Mouse (Mus musculus): ENCODE measurements around the gene Xxylt1. TPM values are rescaled to one million over a fixed set of nuclear protein-coding genes. Genes with fewer than 3 reads are reported as not detected.

Gene Xxylt1
- polyA plus RNA-seq, 1 experiment: 18.0 TPM

DNA sequence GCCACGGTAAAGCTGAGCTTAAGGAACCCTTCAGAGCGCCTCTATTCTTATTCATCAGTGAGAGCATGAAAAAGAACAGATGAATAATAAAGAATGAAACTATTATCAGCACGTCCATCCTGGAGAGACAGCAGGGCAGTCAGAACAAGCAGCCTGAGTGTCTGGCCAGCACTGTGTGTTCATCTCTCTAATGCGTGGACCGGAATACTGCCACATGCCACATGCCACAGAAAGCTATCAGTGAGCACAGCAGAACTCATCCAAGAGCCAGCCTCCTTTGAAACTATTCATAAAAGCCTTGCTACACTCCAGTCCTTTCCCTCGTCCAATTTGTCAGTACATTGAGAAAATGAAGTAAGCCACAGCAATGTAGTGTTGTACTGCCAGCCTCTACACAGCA, 12.8 kb upstream of the Xxylt1 start:
- 93% methylated on average over 6 of the region's 6 CpGs for WGBS
- peaks cover 16% of the 10 kb centered on the region for H3K36me3 ChIP-seq (ENCODE audit: control insufficient read depth, insufficient read depth, low read length)
- H3K4me3 ChIP-seq (ENCODE audit: extremely low read depth, insufficient read depth, insufficient read length): no peak overlapping the region

DNA sequence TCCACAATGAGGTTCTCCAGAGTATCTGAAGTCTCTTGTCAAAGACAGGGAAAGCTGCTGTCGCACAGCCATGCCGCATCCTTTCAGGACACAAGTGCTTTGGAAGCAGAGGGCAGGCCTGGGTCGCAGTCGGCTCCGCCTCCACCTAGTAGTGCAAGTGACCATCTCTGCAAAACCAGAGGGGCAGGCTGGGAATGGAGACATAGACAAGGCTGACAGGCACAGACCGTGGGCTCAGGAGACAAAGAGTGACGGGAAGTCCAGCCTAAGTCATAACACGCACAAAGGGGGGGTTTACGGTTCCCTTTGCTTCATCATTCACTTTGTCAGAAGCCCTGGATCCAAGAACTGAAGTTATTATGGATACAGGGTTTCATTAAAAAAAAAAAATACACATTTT, 12.0 kb upstream of the Xxylt1 start:
- Histone ChIP-seq H3K27ac (ENCODE audit: insufficient read depth, low read length) (no peak overlapping the region), H3K27me3 (ENCODE audit: control insufficient read depth, insufficient read depth, low read length) (no peaks in the 10 kb centered on the region), H3K36me3 (ENCODE audit: control insufficient read depth, insufficient read depth, low read length) (peaks cover 13% of the 10 kb centered on the region), H3K4me1 (ENCODE audit: control insufficient read depth, insufficient read depth, insufficient read length) (no peaks in the 10 kb centered on the region), H3K4me3 (ENCODE audit: extremely low read depth, insufficient read depth, insufficient read length) (no peak overlapping the region)
- WGBS: 95% methylated on average over 9 of the region's 9 CpGs
- no peak for DNase-seq (ENCODE audit: low read depth in 1 of 2, low spot score in 2 of 2)
- TF ChIP-seq CTCF (IDR thresholded peaks at IDR 0.05; ENCODE audit: extremely low read depth, insufficient read depth, insufficient read length, insufficient replicate concordance) (no peak), POLR2A (IDR thresholded peaks at IDR 0.05; ENCODE audit: low read depth, low read length) (no peak)

More for the DNA sequence above, 12.8 kb upstream of the Xxylt1 start:
- TF ChIP-seq POLR2A (IDR thresholded peaks at IDR 0.05; ENCODE audit: low read depth, low read length): no peak
- no peak for TF ChIP-seq CTCF (IDR thresholded peaks at IDR 0.05; ENCODE audit: extremely low read depth, insufficient read depth, insufficient read length, insufficient replicate concordance)
- H3K4me1 ChIP-seq (ENCODE audit: control insufficient read depth, insufficient read depth, insufficient read length): no peaks in the 10 kb centered on the region
- DNase-seq (ENCODE audit: low read depth in 1 of 2, low spot score in 2 of 2): no peak
- no peak overlapping the region for H3K27ac ChIP-seq (ENCODE audit: insufficient read depth, low read length)
- no peaks in the 10 kb centered on the region for H3K27me3 ChIP-seq (ENCODE audit: control insufficient read depth, insufficient read depth, low read length)

DNA sequence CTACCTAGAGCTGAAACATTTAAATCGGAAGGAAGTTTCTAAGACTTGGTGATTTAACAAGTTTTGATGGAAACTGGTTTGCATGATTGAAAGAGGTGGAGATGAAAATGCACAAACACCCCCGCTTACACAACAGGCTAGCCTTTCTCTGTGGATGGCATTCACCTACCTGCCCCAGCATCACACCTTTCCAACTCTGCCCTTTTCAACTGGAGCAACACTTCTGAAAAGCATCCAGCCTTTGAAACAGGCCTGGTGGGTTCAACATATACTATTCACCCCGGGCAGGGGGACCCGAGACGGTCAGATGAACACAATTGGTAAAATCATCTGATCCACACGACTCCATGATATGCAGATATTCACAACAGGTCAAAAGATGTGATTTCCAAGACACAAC, 659 bp upstream of the Xxylt1 start:
- 84% methylated on average over 6 of the region's 6 CpGs for WGBS
- no peaks in the 10 kb centered on the region for H3K27me3 ChIP-seq (ENCODE audit: control insufficient read depth, insufficient read depth, low read length)
- DNase-seq (ENCODE audit: low read depth in 1 of 2, low spot score in 2 of 2): no peak
- 0 out of 2 replicates have a peak, but pooled peaks cover 2% of the 10 kb centered on the region for H3K36me3 ChIP-seq (ENCODE audit: control insufficient read depth, insufficient read depth, low read length)
- H3K4me1 ChIP-seq (ENCODE audit: control insufficient read depth, insufficient read depth, insufficient read length): peaks cover 6% of the 10 kb centered on the region; the same call in 1 of the 2 replicates
- H3K4me3 ChIP-seq (ENCODE audit: extremely low read depth, insufficient read depth, insufficient read length): no peak overlapping the region
- TF ChIP-seq POLR2A (IDR thresholded peaks at IDR 0.05; ENCODE audit: low read depth, low read length) (no peak), CTCF (IDR thresholded peaks at IDR 0.05; ENCODE audit: extremely low read depth, insufficient read depth, insufficient read length, insufficient replicate concordance) (no peak)
- H3K27ac ChIP-seq (ENCODE audit: insufficient read depth, low read length): no peak overlapping the region

DNA sequence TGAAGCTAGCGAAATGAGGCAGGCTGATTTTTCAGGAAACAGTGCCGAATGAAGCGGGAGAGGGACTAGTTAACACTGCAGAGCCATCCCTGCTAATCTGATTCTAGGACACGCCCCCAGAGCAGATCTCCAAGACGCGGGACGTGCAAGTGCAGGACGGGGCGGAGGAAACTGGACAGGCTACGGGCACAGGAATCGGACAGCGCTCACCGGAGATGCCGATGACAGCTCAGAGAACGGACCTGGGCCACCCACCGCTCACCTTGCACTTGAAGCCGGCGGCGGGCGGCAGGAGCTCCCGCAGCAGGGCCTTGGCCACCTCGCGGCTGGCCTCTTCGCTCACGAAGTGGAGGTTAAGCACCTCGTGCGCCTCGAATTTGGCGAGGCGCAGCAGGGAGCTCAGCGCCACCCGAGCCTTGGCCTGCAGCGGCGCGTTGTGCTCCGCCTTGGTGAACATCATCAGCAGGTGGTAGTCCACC, 620 bp downstream of the Xxylt1 start:
- H3K36me3 ChIP-seq (ENCODE audit: control insufficient read depth, insufficient read depth, low read length): 0 out of 2 replicates have a peak, but pooled peaks cover 2% of the 10 kb centered on the region
- no peaks in the 10 kb centered on the region for H3K27me3 ChIP-seq (ENCODE audit: control insufficient read depth, insufficient read depth, low read length)
- DNase-seq (ENCODE audit: low read depth in 1 of 2, low spot score in 2 of 2): peak in 1 of 2 experiments; percentile 25
- peak overlapping the region; percentile 88 for H3K4me3 ChIP-seq (ENCODE audit: extremely low read depth, insufficient read depth, insufficient read length)
- peak overlapping the region; percentile 84; the same call in 1 of the 2 replicates for H3K27ac ChIP-seq (ENCODE audit: insufficient read depth, low read length)
- under 1% methylated on average over 36 of the region's 36 CpGs for WGBS
- peaks cover 6% of the 10 kb centered on the region; the same call in 1 of the 2 replicates for H3K4me1 ChIP-seq (ENCODE audit: control insufficient read depth, insufficient read depth, insufficient read length)
- TF ChIP-seq POLR2A (IDR thresholded peaks at IDR 0.05; ENCODE audit: low read depth, low read length) (no peak), CTCF (IDR thresholded peaks at IDR 0.05; ENCODE audit: extremely low read depth, insufficient read depth, insufficient read length, insufficient replicate concordance) (no peak)

DNA sequence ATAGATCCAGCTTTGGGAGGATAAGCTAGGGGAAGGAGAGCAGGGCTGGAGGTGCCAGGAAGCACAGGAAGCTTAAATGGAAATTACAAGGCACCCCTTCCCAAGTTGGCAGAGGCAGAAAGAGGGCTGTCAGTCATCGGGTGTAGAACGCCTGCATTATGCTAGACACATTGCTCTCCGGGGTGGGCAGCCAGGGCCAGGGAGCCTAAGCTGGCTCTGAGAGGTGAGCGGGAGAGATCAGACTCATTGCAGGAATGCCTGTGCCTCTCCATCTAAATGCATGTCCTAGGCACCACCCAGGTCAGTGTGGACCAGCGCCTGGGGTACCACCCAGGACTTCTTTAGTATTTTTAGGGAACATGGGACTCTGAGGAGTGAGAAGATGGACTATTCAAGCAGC, 3.8 kb downstream of the Xxylt1 start:
- H3K27me3 ChIP-seq (ENCODE audit: control insufficient read depth, insufficient read depth, low read length): no peaks in the 10 kb centered on the region
- WGBS: 93% methylated on average over 5 of the region's 5 CpGs
- TF ChIP-seq POLR2A (IDR thresholded peaks at IDR 0.05; ENCODE audit: low read depth, low read length) (no peak), CTCF (IDR thresholded peaks at IDR 0.05; ENCODE audit: extremely low read depth, insufficient read depth, insufficient read length, insufficient replicate concordance) (no peak)
- H3K27ac ChIP-seq (ENCODE audit: insufficient read depth, low read length): no peak overlapping the region
- peaks cover 12% of the 10 kb centered on the region; the same call in 1 of the 2 replicates for H3K4me1 ChIP-seq (ENCODE audit: control insufficient read depth, insufficient read depth, insufficient read length)
- H3K36me3 ChIP-seq (ENCODE audit: control insufficient read depth, insufficient read depth, low read length): 0 out of 2 replicates have a peak, but pooled peaks cover 2% of the 10 kb centered on the region
- no peak overlapping the region for H3K4me3 ChIP-seq (ENCODE audit: extremely low read depth, insufficient read depth, insufficient read length)
- no peak for DNase-seq (ENCODE audit: low read depth in 1 of 2, low spot score in 2 of 2)

DNA sequence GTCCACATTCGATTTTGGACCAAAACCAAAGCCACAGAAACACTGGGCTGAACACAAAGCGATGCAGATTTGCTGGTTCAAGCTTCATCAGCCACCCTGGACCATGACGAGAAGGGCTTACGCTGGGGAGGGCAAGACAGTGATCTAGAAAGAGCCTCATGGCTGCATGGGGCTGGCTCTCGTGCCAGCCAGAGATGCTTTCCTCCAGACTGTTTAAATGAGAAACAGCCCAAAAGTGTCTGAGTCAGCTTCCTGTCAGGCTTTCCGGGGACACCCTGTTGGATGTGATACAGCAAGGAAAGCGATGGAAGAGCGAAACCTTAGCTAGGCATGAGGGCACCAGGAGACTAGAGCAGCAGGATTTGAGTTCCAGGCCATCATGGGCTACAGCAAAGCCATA, 4.8 kb downstream of the Xxylt1 start:
- no peak overlapping the region for H3K4me3 ChIP-seq (ENCODE audit: extremely low read depth, insufficient read depth, insufficient read length)
- no peaks in the 10 kb centered on the region for H3K27me3 ChIP-seq (ENCODE audit: control insufficient read depth, insufficient read depth, low read length)
- 60% methylated on average over 8 of the region's 8 CpGs for WGBS
- no peak for DNase-seq (ENCODE audit: low read depth in 1 of 2, low spot score in 2 of 2)
- peaks cover 10% of the 10 kb centered on the region; the same call in 1 of the 2 replicates for H3K4me1 ChIP-seq (ENCODE audit: control insufficient read depth, insufficient read depth, insufficient read length)
- H3K36me3 ChIP-seq (ENCODE audit: control insufficient read depth, insufficient read depth, low read length): 0 out of 2 replicates have a peak, but pooled peaks cover 2% of the 10 kb centered on the region
- TF ChIP-seq CTCF (IDR thresholded peaks at IDR 0.05; ENCODE audit: extremely low read depth, insufficient read depth, insufficient read length, insufficient replicate concordance): no peak
- TF ChIP-seq POLR2A (IDR thresholded peaks at IDR 0.05; ENCODE audit: low read depth, low read length): no peak
- no peak overlapping the region for H3K27ac ChIP-seq (ENCODE audit: insufficient read depth, low read length)

DNA sequence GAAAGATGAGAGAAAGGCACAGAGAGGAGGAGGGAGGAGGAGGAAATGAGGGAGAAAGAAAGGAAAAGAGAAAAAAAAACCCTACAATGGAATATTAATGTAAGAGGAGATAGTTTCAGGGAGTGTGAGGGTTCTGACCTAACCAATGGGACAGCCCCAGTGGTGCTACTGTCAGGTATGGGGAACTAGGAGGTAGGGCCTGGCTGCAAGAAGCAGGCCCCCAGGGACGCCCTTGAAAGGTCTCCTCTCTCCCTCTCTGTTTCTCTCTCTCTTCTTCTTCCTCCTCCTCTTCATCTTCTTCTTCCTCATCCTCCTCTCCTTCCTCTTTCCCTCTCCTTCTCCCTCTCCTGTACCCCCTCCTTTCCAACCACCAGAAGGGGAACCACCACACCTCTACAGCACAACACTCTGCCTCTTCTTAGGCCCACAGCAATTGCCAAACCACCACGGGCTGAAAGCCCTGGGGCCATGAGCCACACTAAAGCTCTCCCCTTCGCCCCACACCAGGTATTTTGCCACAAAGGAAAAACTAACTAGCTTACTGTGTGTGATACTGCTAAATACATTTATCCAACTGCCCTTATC, 6.8 kb downstream of the Xxylt1 start:
- Histone ChIP-seq H3K4me1 (ENCODE audit: control insufficient read depth, insufficient read depth, insufficient read length) (peaks cover 19% of the 10 kb centered on the region; the same call in 1 of the 2 replicates), H3K27me3 (ENCODE audit: control insufficient read depth, insufficient read depth, low read length) (no peaks in the 10 kb centered on the region), H3K4me3 (ENCODE audit: extremely low read depth, insufficient read depth, insufficient read length) (no peak overlapping the region), H3K27ac (ENCODE audit: insufficient read depth, low read length) (no peak overlapping the region; the same call in 1 of the 2 replicates), H3K36me3 (ENCODE audit: control insufficient read depth, insufficient read depth, low read length) (0 out of 2 replicates have a peak, but pooled peaks cover 2% of the 10 kb centered on the region)
- no peak for DNase-seq (ENCODE audit: low read depth in 1 of 2, low spot score in 2 of 2)
- WGBS: 41% methylated on average over 3 of the region's 3 CpGs
- TF ChIP-seq POLR2A (IDR thresholded peaks at IDR 0.05; ENCODE audit: low read depth, low read length): no peak
- TF ChIP-seq CTCF (IDR thresholded peaks at IDR 0.05; ENCODE audit: extremely low read depth, insufficient read depth, insufficient read length, insufficient replicate concordance): no peak

Measured in spleen, adult 2 months (tissue).